Mouse (Mus musculus): ENCODE measurements around the gene Camta1.

Gene Camta1

GRCm38 (mm10) chr4:151738875-151739274 is 122.8 kb downstream of the Camta1 start:
- no peak for DNase-seq (ENCODE audit: low spot score in 2 of 2)

GRCm38 (mm10) chr4:151738280-151738679 is 123.4 kb downstream of the Camta1 start:
- no peak for DNase-seq (ENCODE audit: low spot score in 2 of 2)

- DNase-seq (ENCODE audit: low spot score in 2 of 2) = no peak
These were observed 129.0 kb downstream of the Camta1 start for GRCm38 (mm10) chr4:151732668-151733067.

- no peak for DNase-seq (ENCODE audit: low spot score in 2 of 2)
These were observed 131.5 kb downstream of the Camta1 start for GRCm38 (mm10) chr4:151730037-151730759.

GRCm38 (mm10) chr4:151729116-151729515 is 132.6 kb downstream of the Camta1 start:
- no peak for DNase-seq (ENCODE audit: low spot score in 2 of 2)

- DNase-seq (ENCODE audit: low spot score in 2 of 2) = no peak
These were observed 133.1 kb downstream of the Camta1 start for GRCm38 (mm10) chr4:151728391-151729065.

GRCm38 (mm10) chr4:151726396-151726795 is 135.3 kb downstream of the Camta1 start:
- DNase-seq (ENCODE audit: low spot score in 2 of 2) = no peak

GRCm38 (mm10) chr4:151724897-151725296 is 136.8 kb downstream of the Camta1 start:
- no peak for DNase-seq (ENCODE audit: low spot score in 2 of 2)

GRCm38 (mm10) chr4:151720722-151721467 is 140.8 kb downstream of the Camta1 start:
- no peak for DNase-seq (ENCODE audit: low spot score in 2 of 2)

- DNase-seq (ENCODE audit: low spot score in 2 of 2) = no peak
These were observed 142.7 kb downstream of the Camta1 start for GRCm38 (mm10) chr4:151718866-151719475.

GRCm38 (mm10) chr4:151717864-151718263 is 143.8 kb downstream of the Camta1 start:
- DNase-seq (ENCODE audit: low spot score in 2 of 2) = no peak

GRCm38 (mm10) chr4:151713714-151714113 is 148.0 kb downstream of the Camta1 start:
- DNase-seq (ENCODE audit: low spot score in 2 of 2) = no peak

- no peak for DNase-seq (ENCODE audit: low spot score in 2 of 2)
These were observed 150.3 kb downstream of the Camta1 start for GRCm38 (mm10) chr4:151711406-151711805.

GRCm38 (mm10) chr4:151710522-151710921 is 151.2 kb downstream of the Camta1 start:
- no peak for DNase-seq (ENCODE audit: low spot score in 2 of 2)

- no peak for DNase-seq (ENCODE audit: low spot score in 2 of 2)
These were observed 152.4 kb downstream of the Camta1 start for GRCm38 (mm10) chr4:151709269-151709668.

GRCm38 (mm10) chr4:151703069-151703735 is 158.5 kb downstream of the Camta1 start:
- no peak for DNase-seq (ENCODE audit: low spot score in 2 of 2)

- no peak for DNase-seq (ENCODE audit: low spot score in 2 of 2)
These were observed 159.2 kb downstream of the Camta1 start for GRCm38 (mm10) chr4:151702463-151702862.

GRCm38 (mm10) chr4:151695984-151696383 is 165.7 kb downstream of the Camta1 start:
- no peak for DNase-seq (ENCODE audit: low spot score in 2 of 2)

- DNase-seq (ENCODE audit: low spot score in 2 of 2) = no peak
These were observed 167.1 kb downstream of the Camta1 start for GRCm38 (mm10) chr4:151694531-151694930.

- no peak for DNase-seq (ENCODE audit: low spot score in 2 of 2)
These were observed 167.6 kb downstream of the Camta1 start for GRCm38 (mm10) chr4:151694047-151694446.

- DNase-seq (ENCODE audit: low spot score in 2 of 2) = no peak
These were observed 171.6 kb downstream of the Camta1 start for GRCm38 (mm10) chr4:151690041-151690440.

GRCm38 (mm10) chr4:151688206-151688605 is 173.5 kb downstream of the Camta1 start:
- DNase-seq (ENCODE audit: low spot score in 2 of 2) = no peak

Data from spleen, postnatal 14 days (tissue).